Mouse (Mus musculus) splenic B cell, adult 2 months (primary cell): ENCODE data around the gene Syt8.

Experiments used
- DNase-seq: peaks from one replicate; pipeline ENCODE4 v3.0.0-alpha.2; 2011; ENCODE audit warnings: low read depth, low spot score
- H3K27me3 ChIP-seq: 2 replicates; pipeline ENCODE4 v1.6.1; 2012; ENCODE audit warnings: mild to moderate bottlenecking, low read length, moderate library complexity, mixed read lengths; ENCODE audit not compliant: control insufficient read depth, poor library complexity, insufficient read depth, severe bottlenecking
- H3K36me3 ChIP-seq: 2 replicates; pipeline ENCODE4 v1.6.1; 2012; ENCODE audit warnings: mild to moderate bottlenecking, low read length, moderate library complexity, mixed read lengths; ENCODE audit not compliant: control insufficient read depth, poor library complexity, insufficient read depth, severe bottlenecking

The Syt8 gene

DNA sequence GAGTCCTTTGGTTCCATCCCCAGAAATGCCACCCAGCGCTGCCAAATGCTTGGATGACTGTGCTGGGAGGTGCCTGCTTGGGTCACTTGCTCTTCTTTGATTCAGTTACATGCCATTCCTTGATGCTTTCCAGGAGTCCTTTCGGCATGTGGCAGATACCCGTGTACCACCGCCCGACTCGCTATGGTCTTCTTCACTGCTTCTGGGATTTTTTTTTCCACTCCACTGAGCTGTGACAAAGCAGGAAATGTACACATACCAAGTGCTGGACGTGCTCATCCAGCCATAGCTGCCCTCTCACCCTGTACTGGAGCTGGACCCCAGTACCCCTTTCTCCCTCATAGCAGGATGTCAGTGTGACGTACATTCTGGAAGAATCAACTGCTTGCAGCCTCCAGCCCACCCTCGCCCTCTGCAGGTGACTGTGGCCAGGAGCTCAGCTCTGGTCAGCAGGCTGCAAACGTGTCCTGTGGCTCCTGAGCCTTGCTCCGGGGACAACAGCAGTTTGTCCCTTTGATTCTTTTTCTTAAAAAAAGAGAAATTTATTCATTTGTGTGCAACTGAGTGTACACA, 8.9 kb upstream of the Syt8 start:
- Histone ChIP-seq H3K36me3 (no peaks in the 10 kb centered on the region), H3K27me3 (no peaks in the 10 kb centered on the region)
- DNase-seq: no peak

GRCm38 (mm10) chr7:142428213-142428612, 6.4 kb upstream of the Syt8 start:
- DNase-seq: no peak
- no peaks in the 10 kb centered on the region for H3K27me3 ChIP-seq
- H3K36me3 ChIP-seq: no peaks in the 10 kb centered on the region

GRCm38 (mm10) chr7:142430160-142430678, 4.4 kb upstream of the Syt8 start:
- no peaks in the 10 kb centered on the region for H3K36me3 ChIP-seq
- H3K27me3 ChIP-seq: no peaks in the 10 kb centered on the region
- no peak for DNase-seq

- Histone ChIP-seq H3K36me3 (no peaks in the 10 kb centered on the region), H3K27me3 (no peaks in the 10 kb centered on the region)
- no peak for DNase-seq
Measured at GRCm38 (mm10) chr7:142431106-142431505, 3.5 kb upstream of the Syt8 start.

- H3K36me3 ChIP-seq: no peaks in the 10 kb centered on the region
- DNase-seq: no peak
- no peaks in the 10 kb centered on the region for H3K27me3 ChIP-seq
Measured at GRCm38 (mm10) chr7:142433623-142434022, 1.0 kb upstream of the Syt8 start.

DNA sequence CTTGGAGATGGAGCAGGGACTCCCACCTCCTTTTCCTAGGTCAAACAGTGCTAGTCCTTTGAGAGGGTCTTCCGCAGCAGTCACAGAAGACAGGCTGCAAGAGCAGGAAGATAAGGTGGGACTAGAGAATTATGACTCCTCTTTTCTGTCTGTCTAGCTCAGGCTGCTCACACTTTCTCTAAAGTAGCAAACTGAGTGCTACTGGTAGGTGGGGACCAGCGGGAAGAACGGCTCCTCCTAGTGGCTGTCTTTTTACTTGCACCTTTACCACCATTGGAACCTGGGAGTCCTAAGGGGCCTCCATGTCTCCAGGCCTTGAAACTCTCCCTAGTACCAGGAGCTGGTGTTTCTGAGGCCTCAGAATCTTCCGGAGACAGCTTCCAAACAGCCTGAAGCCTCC, 874 bp downstream of the Syt8 start:
- Histone ChIP-seq H3K36me3 (no peaks in the 10 kb centered on the region), H3K27me3 (no peaks in the 10 kb centered on the region)
- peak; percentile 80 for DNase-seq

DNA sequence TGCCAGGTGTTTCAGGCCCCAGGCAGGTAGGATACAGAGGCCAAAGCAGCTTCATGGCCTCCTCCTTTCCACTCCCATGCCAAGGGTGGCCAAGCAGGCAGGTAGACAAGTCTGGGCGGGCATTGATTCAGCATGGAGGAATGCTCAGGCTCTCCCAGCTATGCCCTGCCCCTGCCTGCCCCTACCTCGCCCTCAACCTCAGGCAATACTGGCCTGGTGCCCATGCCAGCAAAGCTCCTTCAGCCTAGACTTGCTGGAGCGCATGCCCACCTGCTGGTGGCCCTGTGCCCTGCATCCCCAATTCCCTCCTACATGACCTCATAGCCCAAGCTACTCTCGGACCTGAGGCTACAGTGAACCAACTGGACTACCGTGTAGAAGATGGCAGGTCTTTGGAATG, 2.7 kb downstream of the Syt8 start:
- Histone ChIP-seq H3K36me3 (no peaks in the 10 kb centered on the region), H3K27me3 (no peaks in the 10 kb centered on the region)
- no peak for DNase-seq

GRCm38 (mm10) chr7:142439966-142440365, 5.3 kb downstream of the Syt8 start:
- DNase-seq: no peak
- no peaks in the 10 kb centered on the region for H3K27me3 ChIP-seq
- no peaks in the 10 kb centered on the region for H3K36me3 ChIP-seq

DNA sequence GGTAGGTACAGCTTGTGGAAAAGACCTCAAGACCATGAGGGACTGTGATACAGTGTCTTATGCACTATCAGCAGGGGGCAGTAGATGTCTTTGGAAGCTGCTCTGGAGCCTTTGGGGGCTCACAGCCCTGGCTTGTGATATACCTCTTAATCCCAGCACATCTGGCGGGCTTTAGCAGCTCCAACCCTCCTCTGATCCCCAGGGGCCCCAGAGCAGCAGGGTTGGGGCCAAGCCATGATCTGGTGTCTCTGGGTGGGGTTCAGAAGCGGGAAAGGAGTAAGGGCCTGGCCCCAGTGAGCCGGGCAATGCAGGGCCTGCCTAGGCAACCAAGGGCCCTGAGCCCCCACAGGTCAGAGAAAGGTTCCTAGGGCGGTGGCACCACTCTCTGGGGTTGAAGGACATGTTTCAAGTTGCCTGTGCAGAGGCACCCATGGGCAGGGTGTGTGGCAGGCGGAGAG, 6.0 kb downstream of the Syt8 start:
- Histone ChIP-seq H3K36me3 (no peaks in the 10 kb centered on the region), H3K27me3 (no peaks in the 10 kb centered on the region)
- peak; percentile 83 for DNase-seq

DNA sequence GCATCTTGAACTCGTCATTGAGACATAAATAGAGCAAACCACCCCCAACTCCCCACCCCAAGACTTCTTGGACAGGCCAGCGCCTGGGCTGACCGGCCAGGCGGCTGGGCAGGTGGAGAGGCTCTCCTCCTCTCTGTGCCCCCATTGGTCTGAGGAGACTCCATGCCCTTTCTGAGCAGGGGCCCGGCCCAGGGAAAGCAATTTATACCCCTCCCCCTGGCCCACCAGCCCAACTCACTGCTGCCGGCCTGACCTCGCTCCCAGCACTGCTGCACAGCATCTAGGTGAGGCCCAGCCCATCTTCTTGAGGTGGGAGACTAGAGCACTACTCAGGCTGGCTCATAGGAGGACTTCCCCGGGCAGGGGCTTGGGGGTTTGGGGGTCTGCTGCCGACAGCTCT, 6.9 kb downstream of the Syt8 start, which contains the start of gene Tnni2:
TSS of gene Tnni2 (plus strand) at position 224 of the 400 bp plus-strand sequence.
- Histone ChIP-seq H3K36me3 (no peaks in the 10 kb centered on the region), H3K27me3 (no peaks in the 10 kb centered on the region)
- DNase-seq: no peak

DNA sequence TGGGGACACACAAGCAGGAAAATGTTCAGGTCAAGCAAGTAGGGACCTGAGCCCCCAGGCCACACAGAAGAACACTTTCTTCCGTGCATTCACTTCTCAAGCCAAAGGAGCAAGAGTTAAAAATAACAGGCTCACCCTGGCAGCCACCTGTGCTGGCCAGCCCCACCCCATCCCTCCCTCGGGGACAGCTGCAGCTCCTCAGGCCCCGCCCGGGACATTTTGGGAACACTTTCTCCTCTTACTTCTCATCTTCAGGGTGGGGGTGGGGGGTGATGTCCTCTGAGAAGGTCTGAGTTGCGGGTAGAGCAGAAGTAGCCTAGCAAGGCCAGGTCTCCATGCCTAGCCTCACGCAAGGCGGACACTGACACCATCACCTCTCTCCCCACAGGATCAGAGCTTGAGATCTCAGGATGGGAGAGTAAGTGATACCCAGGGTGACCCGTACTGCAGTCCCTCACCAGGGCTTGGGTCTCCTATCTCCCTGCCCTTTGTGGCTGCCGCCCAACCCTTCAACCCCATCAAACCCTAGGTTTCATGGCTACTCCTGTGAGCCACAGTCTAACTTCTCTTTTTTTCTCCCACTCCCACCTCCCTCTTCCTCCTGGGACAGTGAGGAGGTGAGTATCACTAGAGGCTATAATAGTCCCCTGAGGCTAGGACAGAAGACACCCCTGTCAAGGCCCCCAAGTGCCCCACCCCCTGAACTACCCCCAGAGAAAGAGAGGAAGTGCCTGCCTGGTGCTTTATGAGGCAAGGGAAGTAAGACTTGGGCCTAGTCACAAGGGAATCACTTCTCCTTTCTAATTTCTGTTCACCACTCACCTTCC, 7.6 kb downstream of the Syt8 start:
- H3K27me3 ChIP-seq: no peaks in the 10 kb centered on the region
- DNase-seq: peak; percentile 86
- H3K36me3 ChIP-seq: no peaks in the 10 kb centered on the region

GRCm38 (mm10) chr7:142442908-142443420, 8.3 kb downstream of the Syt8 start:
- Histone ChIP-seq H3K36me3 (no peaks in the 10 kb centered on the region), H3K27me3 (no peaks in the 10 kb centered on the region)
- no peak for DNase-seq

GRCm38 (mm10) chr7:142443474-142443873, 8.8 kb downstream of the Syt8 start:
- Histone ChIP-seq H3K36me3 (no peaks in the 10 kb centered on the region), H3K27me3 (no peaks in the 10 kb centered on the region)
- DNase-seq: no peak

DNA sequence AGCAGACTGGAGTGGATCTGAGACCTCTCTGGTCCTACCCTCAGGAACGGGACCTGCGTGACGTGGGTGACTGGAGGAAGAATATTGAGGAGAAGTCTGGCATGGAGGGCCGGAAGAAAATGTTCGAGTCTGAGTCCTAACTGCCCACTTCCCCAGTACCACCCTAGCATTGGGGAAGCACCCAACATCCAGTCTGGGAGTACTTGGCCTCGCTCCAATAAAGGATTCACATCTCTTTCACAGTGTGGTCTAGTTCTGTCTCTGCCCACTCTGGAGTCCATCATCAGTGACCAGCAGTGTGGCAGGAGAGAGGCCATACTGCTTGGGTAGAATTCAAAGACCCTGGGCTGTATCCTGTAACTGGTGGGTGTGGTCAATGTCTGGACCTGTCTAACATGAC, 9.5 kb downstream of the Syt8 start:
- DNase-seq: no peak
- H3K27me3 ChIP-seq: no peaks in the 10 kb centered on the region
- no peaks in the 10 kb centered on the region for H3K36me3 ChIP-seq

DNA sequence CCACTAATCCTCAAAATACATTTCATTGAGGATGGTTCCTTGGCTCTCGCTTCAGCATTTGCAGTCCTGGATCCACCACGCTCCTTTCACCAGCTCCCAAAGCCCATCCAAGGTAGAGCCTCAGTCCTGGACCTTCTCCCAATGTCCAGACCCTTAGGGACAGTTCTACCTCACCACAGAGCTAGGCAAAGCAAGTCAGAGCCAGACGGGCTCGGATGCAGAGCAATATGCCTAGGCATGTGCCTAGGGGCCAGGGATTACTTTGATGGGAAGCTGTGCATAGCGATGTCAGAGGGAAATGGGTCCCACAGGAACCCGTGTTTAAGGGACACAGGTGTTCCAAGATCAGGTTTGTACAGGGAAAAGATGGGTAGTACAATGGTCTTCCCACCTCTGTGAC, 10.7 kb downstream of the Syt8 start:
- DNase-seq: no peak
- Histone ChIP-seq H3K27me3 (no peaks in the 10 kb centered on the region), H3K36me3 (no peaks in the 10 kb centered on the region)
